Mouse (Mus musculus): Measurements from ENCODE around the gene Btf3. TPM values are rescaled to one million over a fixed set of nuclear protein-coding genes. Genes with fewer than 3 reads are reported as not detected.

The Btf3 gene
- total RNA-seq, 2 experiments from 2014 or later, result 378 to 399 TPM

- DNase-seq, result no peak
These were observed 40.6 kb downstream of the Btf3 start for GRCm38 (mm10) chr13:98276253-98276652.

GRCm38 (mm10) chr13:98275646-98276045 lies 41.2 kb downstream of the Btf3 start:
- DNase-seq, result peak; percentile 70 to 74

- no peak for DNase-seq
These were observed 42.8 kb downstream of the Btf3 start for GRCm38 (mm10) chr13:98274023-98274422.

GRCm38 (mm10) chr13:98264111-98264510 lies 52.7 kb downstream of the Btf3 start:
- DNase-seq, result no peak

- no peak for DNase-seq
These were observed 53.3 kb downstream of the Btf3 start for GRCm38 (mm10) chr13:98263458-98263987.

- DNase-seq, result peak; percentile 98 to 99
These were observed 54.0 kb downstream of the Btf3 start, which contains the start of the genes Utp15 and Ankra2 for GRCm38 (mm10) chr13:98262636-98263457. Gene Utp15, minus strand, starts transcription at chr13:98263041. Gene Ankra2, plus strand, starts transcription at chr13:98263074.

Other genes with a start within 250 kb of the Btf3 start
- 10 to 100 TPM; 13.7 to 19.4 TPM for gene Arhgef28, start 110.6 kb downstream of the Btf3 start, total RNA-seq (2021)
- 10 to 100 TPM; 18.0 to 20.1 TPM for gene Utp15, start 54.0 kb downstream of the Btf3 start, total RNA-seq (2021)
- gene Ankra2, start 53.9 kb downstream of the Btf3 start, total RNA-seq (2021), result 10 to 100 TPM; 21.5 to 25.0 TPM
- not detected for gene Gm21976, start 37.1 kb downstream of the Btf3 start, total RNA-seq (2021)
- 1 to 10 TPM in 1 of 2 experiments, under 1 TPM in 1; 0.69 to 1.0 TPM for gene Foxd1, start 37.2 kb upstream of the Btf3 start, total RNA-seq (2021)
- under 1 TPM in 1 of 2 experiments, not detected in 1; 0.79 TPM for gene Gm10320, start 175.0 kb upstream of the Btf3 start, total RNA-seq (2021)